ENCODE assay signal across 32 mouse cellular contexts in genomic region chr7:96270684-96271083, GRCm38 (mm10).
DNase-seq lines count a peak whose midpoint lies in the region; ATAC-seq and TF ChIP-seq lines count a peak whose summit lies in the region.
"Had no signal": no experiment of that assay in that cellular context is flagged by ENCODE, and none has a peak within 500 bp of the region (broad histone marks: within the 10 kb centered on the region; RNA-seq: fewer than 3 reads in every experiment).

No protein-coding gene starts in this region.

- H3K4me2 ChIP-seq in forebrain, postnatal 0 days (ENCODE audit: low read depth): no peak overlapping the region
- no peak overlapping the region for H3K4me2 ChIP-seq in midbrain, embryonic 13.5 days (replicated peaks)
- H3K4me2 ChIP-seq in midbrain, embryonic 16.5 days (ENCODE audit: low read length): no peak overlapping the region
- H3K4me2 ChIP-seq in forebrain, embryonic 16.5 days (ENCODE audit: low read length): no peak overlapping the region
- H3K4me2 ChIP-seq: heart, embryonic 11.5 days; hindbrain, embryonic 13.5 days; kidney, embryonic 15.5 days; liver, embryonic 12.5 days; neural tube, embryonic 12.5 days had no signal

- peaks cover 11% of the 10 kb centered on the region for H3K9me3 ChIP-seq in forebrain, embryonic 10.5 days
- no peaks in the 10 kb centered on the region for H3K9me3 ChIP-seq in forebrain, postnatal 0 days (ENCODE audit: low read length)
- H3K9me3 ChIP-seq in midbrain, embryonic 13.5 days: 0 out of 2 replicates have a peak, but pooled peaks cover 5% of the 10 kb centered on the region
- H3K9me3 ChIP-seq in midbrain, embryonic 16.5 days (replicated peaks; ENCODE audit: control insufficient read depth, low read length, poor library complexity, severe bottlenecking): no peaks in the 10 kb centered on the region
- no peaks in the 10 kb centered on the region for H3K9me3 ChIP-seq in forebrain, embryonic 16.5 days (ENCODE audit: control insufficient read depth, low read length)
- H3K9me3 ChIP-seq: hindbrain, embryonic 13.5 days; kidney, embryonic 15.5 days; liver, embryonic 12.5 days had no signal

- no peak overlapping the region for H3K9ac ChIP-seq in forebrain, postnatal 0 days
- H3K9ac ChIP-seq in midbrain, embryonic 13.5 days (replicated peaks): no peak overlapping the region
- no peak overlapping the region for H3K9ac ChIP-seq in midbrain, embryonic 16.5 days (ENCODE audit: low read depth, low read length)
- H3K9ac ChIP-seq in forebrain, embryonic 16.5 days (replicated peaks; ENCODE audit: low read depth, low read length): no peak overlapping the region
- H3K9ac ChIP-seq: hindbrain, embryonic 13.5 days; kidney, embryonic 15.5 days; liver, embryonic 12.5 days; liver, postnatal 0 days; neural tube, embryonic 12.5 days had no signal

- H3K4me3 ChIP-seq in forebrain, embryonic 10.5 days: no peak overlapping the region
- H3K4me3 ChIP-seq in forebrain, postnatal 0 days (ENCODE audit: low read depth, low read length): no peak overlapping the region
- no peak overlapping the region for H3K4me3 ChIP-seq in midbrain, embryonic 13.5 days (replicated peaks)
- H3K4me3 ChIP-seq in midbrain, embryonic 16.5 days (ENCODE audit: low read depth, low read length): no peak overlapping the region
- no peak overlapping the region for H3K4me3 ChIP-seq in forebrain, embryonic 16.5 days (replicated peaks; ENCODE audit: low read length)
- H3K4me3 ChIP-seq: gastrocnemius, adult 2 months; hindbrain, embryonic 13.5 days; kidney, embryonic 15.5 days; layer of hippocampus, adult 2 months; liver, embryonic 12.5 days; megakaryocyte, embryonic 14.5 days; myocyte; neural tube, embryonic 12.5 days had no signal

- intact Hi-C loops in heart, postnatal 25 days (cut with DNase I): no loop called here

- WGBS in forebrain, embryonic 10.5 days: 23% methylated on average over 4 of the region's 4 CpGs
- 19% methylated on average over 4 of the region's 4 CpGs for WGBS in forebrain, postnatal 0 days
- WGBS in midbrain, embryonic 13.5 days: 7% methylated on average over 4 of the region's 4 CpGs
- 13% methylated on average over 4 of the region's 4 CpGs for WGBS in midbrain, embryonic 16.5 days
- 8% methylated on average over 4 of the region's 4 CpGs for WGBS in forebrain, embryonic 16.5 days

- DNase-seq in forebrain, embryonic 10.5 days (ENCODE audit: extremely low spot score, low spot score): peak; percentile 35
- DNase-seq in forebrain, postnatal 0 days: no peak
- peak; percentile 19 for DNase-seq in retina, postnatal 7 days (ENCODE audit: low read depth, low spot score)
- no peak for DNase-seq in embryo, embryonic 10 days (ENCODE audit: low spot score)
- no peak for DNase-seq in heart, postnatal 25 days (ENCODE audit: low spot score)
- DNase-seq: adrenal gland, postnatal 25 days; cerebellum, adult 2 months; cerebellum, postnatal 25 days; gastrocnemius, adult 2 months; gastrocnemius, postnatal 36 days; heart, adult 18-20 months; heart, postnatal 4 days; kidney, adult 11 months; kidney, postnatal 36 days; liver, postnatal 0 days; lung, postnatal 4 days; right cerebral cortex, postnatal 25 days; spleen, adult 18-20 months; thymus, postnatal 25 days had no signal

- ATAC-seq in forebrain, postnatal 0 days: no peak
- ATAC-seq in midbrain, embryonic 13.5 days: peak; percentile 31; the same call in 1 of the 2 replicates
- no peak for ATAC-seq in midbrain, embryonic 16.5 days
- peak; percentile 24; the same call in 1 of the 2 replicates for ATAC-seq in forebrain, embryonic 16.5 days
- ATAC-seq: liver, embryonic 12.5 days; liver, postnatal 0 days; Patski had no signal

- TF ChIP-seq CTCF in forebrain, postnatal 0 days (IDR thresholded peaks at IDR 0.05; ENCODE audit: low read depth): no peak

- H3K27ac ChIP-seq in forebrain, embryonic 10.5 days: no peak overlapping the region
- H3K27ac ChIP-seq in forebrain, postnatal 0 days (ENCODE audit: low read depth, low read length): no peak overlapping the region
- no peak overlapping the region for H3K27ac ChIP-seq in midbrain, embryonic 13.5 days
- no peak overlapping the region for H3K27ac ChIP-seq in midbrain, embryonic 16.5 days (ENCODE audit: low read length)
- H3K27ac ChIP-seq in forebrain, embryonic 16.5 days (ENCODE audit: low read length): no peak overlapping the region
- H3K27ac ChIP-seq: gastrocnemius, adult 2 months; hindbrain, embryonic 13.5 days; kidney, embryonic 15.5 days; layer of hippocampus, adult 2 months; liver, embryonic 12.5 days; neural tube, embryonic 12.5 days had no signal

- peaks cover 15% of the 10 kb centered on the region for H3K36me3 ChIP-seq in forebrain, embryonic 10.5 days (replicated peaks)
- no peaks in the 10 kb centered on the region for H3K36me3 ChIP-seq in forebrain, postnatal 0 days (ENCODE audit: insufficient read depth)
- no peaks in the 10 kb centered on the region for H3K36me3 ChIP-seq in midbrain, embryonic 13.5 days
- no peaks in the 10 kb centered on the region for H3K36me3 ChIP-seq in midbrain, embryonic 16.5 days (ENCODE audit: control insufficient read depth, insufficient read depth, low read length)
- H3K36me3 ChIP-seq in forebrain, embryonic 16.5 days (ENCODE audit: control insufficient read depth, insufficient read depth): no peaks in the 10 kb centered on the region
- H3K36me3 ChIP-seq: G1E; hindbrain, embryonic 13.5 days; kidney, embryonic 15.5 days; liver, embryonic 12.5 days; neural tube, embryonic 12.5 days had no signal

- H3K4me1 ChIP-seq in forebrain, embryonic 10.5 days: peaks cover 47% of the 10 kb centered on the region
- H3K4me1 ChIP-seq in forebrain, postnatal 0 days (ENCODE audit: insufficient read depth): 0 out of 2 replicates have a peak, but pooled peaks cover 5% of the 10 kb centered on the region
- H3K4me1 ChIP-seq in midbrain, embryonic 13.5 days (replicated peaks): peaks cover 20% of the 10 kb centered on the region
- H3K4me1 ChIP-seq in midbrain, embryonic 16.5 days (ENCODE audit: control insufficient read depth, insufficient read depth, low read length): no peaks in the 10 kb centered on the region; the same call in 1 of the 2 replicates
- H3K4me1 ChIP-seq in forebrain, embryonic 16.5 days (replicated peaks; ENCODE audit: control insufficient read depth, insufficient read depth, low read length): peaks cover 34% of the 10 kb centered on the region
- H3K4me1 ChIP-seq: liver, embryonic 12.5 days; megakaryocyte, embryonic 14.5 days; neural tube, embryonic 12.5 days had no signal

- peaks cover 21% of the 10 kb centered on the region; the same call in 1 of the 2 replicates for H3K27me3 ChIP-seq in forebrain, embryonic 10.5 days (ENCODE audit: poor library complexity, severe bottlenecking)
- H3K27me3 ChIP-seq in forebrain, postnatal 0 days (ENCODE audit: insufficient read depth, low read length): no peaks in the 10 kb centered on the region
- peaks cover 6% of the 10 kb centered on the region; the same call in 1 of the 2 replicates for H3K27me3 ChIP-seq in midbrain, embryonic 13.5 days
- no peaks in the 10 kb centered on the region for H3K27me3 ChIP-seq in midbrain, embryonic 16.5 days (ENCODE audit: control insufficient read depth, insufficient read depth, low read depth, low read length)
- H3K27me3 ChIP-seq in forebrain, embryonic 16.5 days (replicated peaks; ENCODE audit: control insufficient read depth, insufficient read depth, low read length): no peaks in the 10 kb centered on the region
- H3K27me3 ChIP-seq: hindbrain, embryonic 13.5 days; kidney, embryonic 15.5 days; liver, embryonic 12.5 days; megakaryocyte, embryonic 14.5 days; neural tube, embryonic 12.5 days; Patski had no signal

Comparison
In these comparisons a context has a peak if more than half of its experiments do, and no peak if none do; other contexts are left out.
1. DNase-seq: peak in forebrain, embryonic 10.5 days (single experiment) and retina, postnatal 7 days (single experiment); none in forebrain, postnatal 0 days (single experiment), embryo, embryonic 10 days (single experiment) and heart, postnatal 25 days (single experiment).
2. ATAC-seq: peak in midbrain, embryonic 13.5 days (single experiment) and forebrain, embryonic 16.5 days (single experiment); none in forebrain, postnatal 0 days (single experiment) and midbrain, embryonic 16.5 days (single experiment).